Mouse (Mus musculus): ENCODE measurements at regions not wholly inside any gene's neighbourhood (a gene's known extent, or its start where the extent isn't known, plus 50 kb on each side); places are given as distances from the start of the nearest gene placed in this dataset.

GRCm38 (mm10) chr8:126810516-126810915 is 135.1 kb downstream of the Tomm20 start:
- 79% methylated on average over 5 of the region's 5 CpGs for WGBS
- DNase-seq (ENCODE audit: low spot score) (no peak), ATAC-seq (ENCODE audit: insufficient read depth, low FRiP score, low TSS enrichment) (no peak)
- Histone ChIP-seq H3K36me3 (ENCODE audit: control insufficient read depth, insufficient read depth, low read length) (no peaks in the 10 kb centered on the region), H3K9ac (ENCODE audit: low read length) (no peak overlapping the region), H3K4me1 (ENCODE audit: control insufficient read depth, insufficient read depth, low read length) (no peaks in the 10 kb centered on the region), H3K4me2 (ENCODE audit: low read depth) (no peak overlapping the region), H3K4me3 (ENCODE audit: low read depth, low read length) (no peak overlapping the region), H3K27me3 (ENCODE audit: control insufficient read depth, insufficient read depth, low read length) (no peaks in the 10 kb centered on the region), H3K27ac (ENCODE audit: low read depth, low read length) (no peak overlapping the region), H3K9me3 (ENCODE audit: control insufficient read depth, low read length) (no peaks in the 10 kb centered on the region)

- H3K4me1 ChIP-seq (ENCODE audit: control insufficient read depth, insufficient read depth, low read length): no peaks in the 10 kb centered on the region
- WGBS: 87% methylated on average over 1 of the region's 1 CpGs
- ATAC-seq (ENCODE audit: insufficient read depth, low FRiP score, low TSS enrichment): no peak
- no peaks in the 10 kb centered on the region for H3K27me3 ChIP-seq (ENCODE audit: control insufficient read depth, insufficient read depth, low read length)
- no peaks in the 10 kb centered on the region for H3K36me3 ChIP-seq (ENCODE audit: control insufficient read depth, insufficient read depth, low read length)
- no peak overlapping the region for H3K9ac ChIP-seq (ENCODE audit: low read length)
- H3K9me3 ChIP-seq (ENCODE audit: control insufficient read depth, low read length): no peaks in the 10 kb centered on the region
- no peak overlapping the region for H3K4me3 ChIP-seq (ENCODE audit: low read depth, low read length)
- no peak overlapping the region for H3K27ac ChIP-seq (ENCODE audit: low read depth, low read length)
- DNase-seq (ENCODE audit: low spot score): no peak
- no peak overlapping the region for H3K4me2 ChIP-seq (ENCODE audit: low read depth)
Measured at GRCm38 (mm10) chr8:126809321-126809720, 136.3 kb downstream of the Tomm20 start.

- no peaks in the 10 kb centered on the region for H3K27me3 ChIP-seq (ENCODE audit: control insufficient read depth, insufficient read depth, low read length)
- no peaks in the 10 kb centered on the region for H3K36me3 ChIP-seq (ENCODE audit: control insufficient read depth, insufficient read depth, low read length)
- no peak overlapping the region for H3K4me3 ChIP-seq (ENCODE audit: low read depth, low read length)
- H3K27ac ChIP-seq (ENCODE audit: low read depth, low read length): no peak overlapping the region
- no peak for ATAC-seq (ENCODE audit: insufficient read depth, low FRiP score, low TSS enrichment)
- 90% methylated on average over 4 of the region's 4 CpGs for WGBS
- H3K4me2 ChIP-seq (ENCODE audit: low read depth): no peak overlapping the region
- no peaks in the 10 kb centered on the region for H3K4me1 ChIP-seq (ENCODE audit: control insufficient read depth, insufficient read depth, low read length)
- H3K9ac ChIP-seq (ENCODE audit: low read length): no peak overlapping the region
- DNase-seq (ENCODE audit: low spot score): no peak
- no peaks in the 10 kb centered on the region for H3K9me3 ChIP-seq (ENCODE audit: control insufficient read depth, low read length)
Measured at GRCm38 (mm10) chr8:126808496-126808895, 137.1 kb downstream of the Tomm20 start.

- ATAC-seq (ENCODE audit: insufficient read depth, low FRiP score, low TSS enrichment) (no peak), DNase-seq (ENCODE audit: low spot score) (no peak)
- Histone ChIP-seq H3K36me3 (ENCODE audit: control insufficient read depth, insufficient read depth, low read length) (no peaks in the 10 kb centered on the region), H3K4me3 (ENCODE audit: low read depth, low read length) (no peak overlapping the region), H3K4me2 (ENCODE audit: low read depth) (no peak overlapping the region), H3K27me3 (ENCODE audit: control insufficient read depth, insufficient read depth, low read length) (no peaks in the 10 kb centered on the region), H3K27ac (ENCODE audit: low read depth, low read length) (no peak overlapping the region), H3K9ac (ENCODE audit: low read length) (no peak overlapping the region), H3K4me1 (ENCODE audit: control insufficient read depth, insufficient read depth, low read length) (no peaks in the 10 kb centered on the region), H3K9me3 (ENCODE audit: control insufficient read depth, low read length) (no peaks in the 10 kb centered on the region)
- 80% methylated on average over 8 of the region's 8 CpGs for WGBS
Measured at GRCm38 (mm10) chr8:126807171-126807768, 138.4 kb downstream of the Tomm20 start.

GRCm38 (mm10) chr8:126806591-126806990 is 139.1 kb downstream of the Tomm20 start:
- Histone ChIP-seq H3K4me2 (ENCODE audit: low read depth) (no peak overlapping the region), H3K9ac (ENCODE audit: low read length) (no peak overlapping the region), H3K4me1 (ENCODE audit: control insufficient read depth, insufficient read depth, low read length) (no peaks in the 10 kb centered on the region), H3K27ac (ENCODE audit: low read depth, low read length) (no peak overlapping the region), H3K4me3 (ENCODE audit: low read depth, low read length) (no peak overlapping the region), H3K36me3 (ENCODE audit: control insufficient read depth, insufficient read depth, low read length) (no peaks in the 10 kb centered on the region), H3K9me3 (ENCODE audit: control insufficient read depth, low read length) (no peaks in the 10 kb centered on the region), H3K27me3 (ENCODE audit: control insufficient read depth, insufficient read depth, low read length) (no peaks in the 10 kb centered on the region)
- 95% methylated on average over 2 of the region's 2 CpGs for WGBS
- no peak for DNase-seq (ENCODE audit: low spot score)
- no peak for ATAC-seq (ENCODE audit: insufficient read depth, low FRiP score, low TSS enrichment)

GRCm38 (mm10) chr8:126806181-126806560 is 139.5 kb downstream of the Tomm20 start:
- 64% methylated on average over 3 of the region's 3 CpGs for WGBS
- ATAC-seq (ENCODE audit: insufficient read depth, low FRiP score, low TSS enrichment) (no peak), DNase-seq (ENCODE audit: low spot score) (no peak)
- Histone ChIP-seq H3K4me2 (ENCODE audit: low read depth) (no peak overlapping the region), H3K9me3 (ENCODE audit: control insufficient read depth, low read length) (no peaks in the 10 kb centered on the region), H3K4me3 (ENCODE audit: low read depth, low read length) (no peak overlapping the region), H3K9ac (ENCODE audit: low read length) (no peak overlapping the region), H3K4me1 (ENCODE audit: control insufficient read depth, insufficient read depth, low read length) (no peaks in the 10 kb centered on the region), H3K27me3 (ENCODE audit: control insufficient read depth, insufficient read depth, low read length) (no peaks in the 10 kb centered on the region), H3K36me3 (ENCODE audit: control insufficient read depth, insufficient read depth, low read length) (no peaks in the 10 kb centered on the region), H3K27ac (ENCODE audit: low read depth, low read length) (no peak overlapping the region)

GRCm38 (mm10) chr8:126805365-126806180 is 140.1 kb downstream of the Tomm20 start:
- WGBS: 49% methylated on average over 13 of the region's 13 CpGs

GRCm38 (mm10) chr8:126804115-126804514 is 141.5 kb downstream of the Tomm20 start:
- DNase-seq (ENCODE audit: low spot score): no peak
- 83% methylated on average over 7 of the region's 7 CpGs for WGBS
- H3K27ac ChIP-seq (ENCODE audit: low read depth, low read length): no peak overlapping the region

More at GRCm38 (mm10) chr8:126805365-126806180, 140.1 kb downstream of the Tomm20 start:
- ATAC-seq (ENCODE audit: insufficient read depth, low FRiP score, low TSS enrichment) (no peak), DNase-seq (ENCODE audit: low spot score) (peak; percentile 25)
- Histone ChIP-seq H3K9ac (ENCODE audit: low read length) (no peak overlapping the region), H3K4me1 (ENCODE audit: control insufficient read depth, insufficient read depth, low read length) (no peaks in the 10 kb centered on the region), H3K27me3 (ENCODE audit: control insufficient read depth, insufficient read depth, low read length) (no peaks in the 10 kb centered on the region), H3K36me3 (ENCODE audit: control insufficient read depth, insufficient read depth, low read length) (no peaks in the 10 kb centered on the region), H3K4me2 (ENCODE audit: low read depth) (no peak overlapping the region), H3K27ac (ENCODE audit: low read depth, low read length) (no peak overlapping the region), H3K9me3 (ENCODE audit: control insufficient read depth, low read length) (no peaks in the 10 kb centered on the region), H3K4me3 (ENCODE audit: low read depth, low read length) (no peak overlapping the region)

GRCm38 (mm10) chr8:126802641-126803040 is 143.0 kb downstream of the Tomm20 start:
- 74% methylated on average over 4 of the region's 4 CpGs for WGBS
- Histone ChIP-seq H3K27me3 (ENCODE audit: control insufficient read depth, insufficient read depth, low read length) (no peaks in the 10 kb centered on the region), H3K4me2 (ENCODE audit: low read depth) (no peak overlapping the region), H3K9ac (ENCODE audit: low read length) (no peak overlapping the region), H3K4me3 (ENCODE audit: low read depth, low read length) (no peak overlapping the region), H3K9me3 (ENCODE audit: control insufficient read depth, low read length) (no peaks in the 10 kb centered on the region), H3K27ac (ENCODE audit: low read depth, low read length) (no peak overlapping the region), H3K36me3 (ENCODE audit: control insufficient read depth, insufficient read depth, low read length) (no peaks in the 10 kb centered on the region), H3K4me1 (ENCODE audit: control insufficient read depth, insufficient read depth, low read length) (no peaks in the 10 kb centered on the region)
- DNase-seq (ENCODE audit: low spot score) (no peak), ATAC-seq (ENCODE audit: insufficient read depth, low FRiP score, low TSS enrichment) (no peak)

More at GRCm38 (mm10) chr8:126804115-126804514, 141.5 kb downstream of the Tomm20 start:
- no peaks in the 10 kb centered on the region for H3K4me1 ChIP-seq (ENCODE audit: control insufficient read depth, insufficient read depth, low read length)
- no peak overlapping the region for H3K4me3 ChIP-seq (ENCODE audit: low read depth, low read length)
- no peaks in the 10 kb centered on the region for H3K9me3 ChIP-seq (ENCODE audit: control insufficient read depth, low read length)
- no peak overlapping the region for H3K4me2 ChIP-seq (ENCODE audit: low read depth)
- H3K27me3 ChIP-seq (ENCODE audit: control insufficient read depth, insufficient read depth, low read length): no peaks in the 10 kb centered on the region
- H3K9ac ChIP-seq (ENCODE audit: low read length): no peak overlapping the region
- H3K36me3 ChIP-seq (ENCODE audit: control insufficient read depth, insufficient read depth, low read length): no peaks in the 10 kb centered on the region
- no peak for ATAC-seq (ENCODE audit: insufficient read depth, low FRiP score, low TSS enrichment)

Data from neural tube, embryonic 11.5 days (tissue).